Mouse (Mus musculus): Measurements from ENCODE around the gene Tent5c.

DNA sequence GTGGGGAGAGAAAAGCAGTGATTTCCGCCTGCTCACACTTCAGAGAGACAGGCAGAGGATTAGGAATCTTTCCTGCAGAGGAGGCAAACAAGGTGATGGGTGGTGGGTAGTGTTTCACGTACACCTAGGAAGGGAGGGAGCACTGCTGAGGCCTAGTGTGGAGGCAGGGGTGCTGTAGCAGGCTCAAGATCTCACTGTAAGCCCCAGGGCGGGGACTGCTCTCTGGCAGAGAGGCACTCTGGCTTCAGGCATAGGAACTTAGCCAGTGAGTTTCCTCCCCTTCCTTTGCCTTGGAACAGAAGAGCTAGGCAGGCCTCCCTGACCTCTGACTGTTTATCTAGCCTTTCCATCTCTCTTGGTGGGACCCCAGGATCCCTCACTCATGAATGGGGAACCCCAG lies 46.2 kb upstream of the Tent5c start:
- TF ChIP-seq CTCF (IDR thresholded peaks at IDR 0.05; ENCODE audit: insufficient read depth, low read length) (no peak), POLR2A (IDR thresholded peaks at IDR 0.05; ENCODE audit: borderline replicate concordance, extremely low read depth, low read depth, low read length) (no peak)
